Mouse (Mus musculus) cerebellum, postnatal 4 days (tissue): Measurements from ENCODE around the gene Bcas3.

Experiments
- DNase-seq, 2 experiments: peaks; one replicate each; pipeline ENCODE4 v3.0.0; 2022; ENCODE audit warnings: low spot score in 2 of 2, mixed read lengths in 1 of 2

Bcas3 gene

GRCm38 (mm10) chr11:85829520-85830440, 476.8 kb downstream of the Bcas3 start:
- no peak for DNase-seq

GRCm38 (mm10) chr11:85830901-85831341, 478.0 kb downstream of the Bcas3 start:
- DNase-seq, result no peak

GRCm38 (mm10) chr11:85831656-85832230, 478.8 kb downstream of the Bcas3 start:
- no peak for DNase-seq

GRCm38 (mm10) chr11:85832231-85832924, 479.4 kb downstream of the Bcas3 start, which contains the start of gene Tbx2:
TSS of gene Tbx2 (plus strand) at chr11:85832551.
- no peak for DNase-seq

GRCm38 (mm10) chr11:85833081-85833521, 480.1 kb downstream of the Bcas3 start:
- no peak for DNase-seq

GRCm38 (mm10) chr11:85833761-85834385, 480.9 kb downstream of the Bcas3 start:
- no peak for DNase-seq

GRCm38 (mm10) chr11:85834386-85834931, 481.5 kb downstream of the Bcas3 start:
- DNase-seq, result no peak

GRCm38 (mm10) chr11:85835001-85835752, 482.2 kb downstream of the Bcas3 start:
- DNase-seq, result no peak

- DNase-seq, result no peak
Measured at GRCm38 (mm10) chr11:85835753-85836522, 483.0 kb downstream of the Bcas3 start.

- DNase-seq, result no peak
Measured at GRCm38 (mm10) chr11:85836523-85837290, 483.7 kb downstream of the Bcas3 start.

- no peak for DNase-seq
Measured at GRCm38 (mm10) chr11:85837291-85837647, 484.3 kb downstream of the Bcas3 start.

- no peak for DNase-seq
Measured at GRCm38 (mm10) chr11:85837648-85838423, 484.9 kb downstream of the Bcas3 start.

GRCm38 (mm10) chr11:85838424-85839257, 485.7 kb downstream of the Bcas3 start:
- DNase-seq, result no peak

GRCm38 (mm10) chr11:85839258-85840030, 486.5 kb downstream of the Bcas3 start:
- no peak for DNase-seq

- no peak for DNase-seq
Measured at GRCm38 (mm10) chr11:85840031-85840802, 487.2 kb downstream of the Bcas3 start.

- DNase-seq, result no peak
Measured at GRCm38 (mm10) chr11:85840803-85841145, 487.8 kb downstream of the Bcas3 start.
